Mouse (Mus musculus): Measurements from ENCODE around the gene Fermt3. TPM values are rescaled to one million over a fixed set of nuclear protein-coding genes. Genes with fewer than 3 reads are reported as not detected.

Fermt3 gene
- polyA plus RNA-seq (2012; rRNA removed), result 5.2 and 9.2 TPM in 2 replicates

- TF ChIP-seq POLR2A (IDR thresholded peaks at IDR 0.05; ENCODE audit: low read depth, low read length), result no peak
- no peak for TF ChIP-seq CTCF (conservative IDR thresholded peaks at IDR 0.05; ENCODE audit: insufficient read depth, insufficient read length, low read depth, low read length)
- H3K27me3 ChIP-seq (replicated peaks; ENCODE audit: control insufficient read depth, insufficient read depth, low read length), result no peaks in the 10 kb centered on the region
- H3K4me3 ChIP-seq (ENCODE audit: insufficient read depth, low read depth, low read length), result peak within 1 kb of the TSS; percentile 21; the same call in 1 of the 2 replicates
- WGBS, result 70% methylated on average over 5 of the region's 5 CpGs
- DNase-seq, result peak; percentile 49
- H3K36me3 ChIP-seq (ENCODE audit: control insufficient read depth, insufficient read depth, low read length), result peaks cover 6% of the 10 kb centered on the region
- H3K27ac ChIP-seq (ENCODE audit: insufficient read depth, low read depth, low read length), result no peak within 1 kb of the TSS
- no peaks in the 10 kb centered on the region for H3K4me1 ChIP-seq (ENCODE audit: control insufficient read depth, insufficient read depth, low read length)
Observed at GRCm38 (mm10) chr19:7019191-7019590, at the start of gene Fermt3. TSS of gene Fermt3 (minus strand) at chr19:7019469.

GRCm38 (mm10) chr19:7068136-7068535, 48.9 kb upstream of the Fermt3 start:
- H3K27ac ChIP-seq (ENCODE audit: insufficient read depth, low read depth, low read length), result no peak overlapping the region
- H3K36me3 ChIP-seq (ENCODE audit: control insufficient read depth, insufficient read depth, low read length), result no peaks in the 10 kb centered on the region
- DNase-seq, result peak; percentile 75
- H3K4me3 ChIP-seq (ENCODE audit: insufficient read depth, low read depth, low read length), result no peak overlapping the region
- H3K27me3 ChIP-seq (replicated peaks; ENCODE audit: control insufficient read depth, insufficient read depth, low read length), result no peaks in the 10 kb centered on the region
- TF ChIP-seq CTCF (conservative IDR thresholded peaks at IDR 0.05; ENCODE audit: insufficient read depth, insufficient read length, low read depth, low read length), result peak; percentile 78
- TF ChIP-seq POLR2A (IDR thresholded peaks at IDR 0.05; ENCODE audit: low read depth, low read length), result no peak
- 4% methylated on average over 14 of the region's 14 CpGs for WGBS
- H3K4me1 ChIP-seq (ENCODE audit: control insufficient read depth, insufficient read depth, low read length), result peaks cover 3% of the 10 kb centered on the region; the same call in 1 of the 2 replicates

- Histone ChIP-seq H3K4me3 (ENCODE audit: insufficient read depth, low read depth, low read length) (no peak overlapping the region), H3K27ac (ENCODE audit: insufficient read depth, low read depth, low read length) (no peak overlapping the region), H3K4me1 (ENCODE audit: control insufficient read depth, insufficient read depth, low read length) (peaks cover 3% of the 10 kb centered on the region; the same call in 1 of the 2 replicates), H3K27me3 (replicated peaks; ENCODE audit: control insufficient read depth, insufficient read depth, low read length) (no peaks in the 10 kb centered on the region), H3K36me3 (ENCODE audit: control insufficient read depth, insufficient read depth, low read length) (no peaks in the 10 kb centered on the region)
- TF ChIP-seq POLR2A (IDR thresholded peaks at IDR 0.05; ENCODE audit: low read depth, low read length), result no peak
- TF ChIP-seq CTCF (conservative IDR thresholded peaks at IDR 0.05; ENCODE audit: insufficient read depth, insufficient read length, low read depth, low read length), result no peak
- no peak for DNase-seq
- WGBS, result 62% methylated on average over 20 of the region's 20 CpGs
Observed at GRCm38 (mm10) chr19:7067344-7068050, 48.2 kb upstream of the Fermt3 start.

GRCm38 (mm10) chr19:7066828-7067342, 47.6 kb upstream of the Fermt3 start:
- no peak for DNase-seq
- no peak overlapping the region for H3K4me3 ChIP-seq (ENCODE audit: insufficient read depth, low read depth, low read length)
- H3K27me3 ChIP-seq (replicated peaks; ENCODE audit: control insufficient read depth, insufficient read depth, low read length), result no peaks in the 10 kb centered on the region
- 41% methylated on average over 8 of the region's 8 CpGs for WGBS
- no peak for TF ChIP-seq CTCF (conservative IDR thresholded peaks at IDR 0.05; ENCODE audit: insufficient read depth, insufficient read length, low read depth, low read length)
- TF ChIP-seq POLR2A (IDR thresholded peaks at IDR 0.05; ENCODE audit: low read depth, low read length), result no peak
- no peaks in the 10 kb centered on the region for H3K36me3 ChIP-seq (ENCODE audit: control insufficient read depth, insufficient read depth, low read length)
- no peak overlapping the region for H3K27ac ChIP-seq (ENCODE audit: insufficient read depth, low read depth, low read length)
- H3K4me1 ChIP-seq (ENCODE audit: control insufficient read depth, insufficient read depth, low read length), result peaks cover 3% of the 10 kb centered on the region; the same call in 1 of the 2 replicates

- no peak overlapping the region for H3K27ac ChIP-seq (ENCODE audit: insufficient read depth, low read depth, low read length)
- DNase-seq, result peak; percentile 80
- H3K27me3 ChIP-seq (replicated peaks; ENCODE audit: control insufficient read depth, insufficient read depth, low read length), result no peaks in the 10 kb centered on the region
- 33% methylated on average over 15 of the region's 15 CpGs for WGBS
- TF ChIP-seq POLR2A (IDR thresholded peaks at IDR 0.05; ENCODE audit: low read depth, low read length) (no peak), CTCF (conservative IDR thresholded peaks at IDR 0.05; ENCODE audit: insufficient read depth, insufficient read length, low read depth, low read length) (no peak)
- H3K36me3 ChIP-seq (ENCODE audit: control insufficient read depth, insufficient read depth, low read length), result no peaks in the 10 kb centered on the region
- H3K4me1 ChIP-seq (ENCODE audit: control insufficient read depth, insufficient read depth, low read length), result peaks cover 3% of the 10 kb centered on the region; the same call in 1 of the 2 replicates
- no peak overlapping the region for H3K4me3 ChIP-seq (ENCODE audit: insufficient read depth, low read depth, low read length)
Observed at GRCm38 (mm10) chr19:7066034-7066827, 47.0 kb upstream of the Fermt3 start.

- TF ChIP-seq CTCF (conservative IDR thresholded peaks at IDR 0.05; ENCODE audit: insufficient read depth, insufficient read length, low read depth, low read length) (peak; percentile 99; the same call in 1 of the 2 replicates), POLR2A (IDR thresholded peaks at IDR 0.05; ENCODE audit: low read depth, low read length) (no peak)
- peak; percentile 85 for DNase-seq
- WGBS, result 3% methylated on average over 3 of the region's 3 CpGs
Observed at GRCm38 (mm10) chr19:7064571-7064970, 45.3 kb upstream of the Fermt3 start.

More at GRCm38 (mm10) chr19:7064571-7064970, 45.3 kb upstream of the Fermt3 start:
- Histone ChIP-seq H3K36me3 (ENCODE audit: control insufficient read depth, insufficient read depth, low read length) (no peaks in the 10 kb centered on the region), H3K27ac (ENCODE audit: insufficient read depth, low read depth, low read length) (no peak overlapping the region), H3K4me3 (ENCODE audit: insufficient read depth, low read depth, low read length) (no peak overlapping the region), H3K4me1 (ENCODE audit: control insufficient read depth, insufficient read depth, low read length) (peaks cover 3% of the 10 kb centered on the region; the same call in 1 of the 2 replicates), H3K27me3 (replicated peaks; ENCODE audit: control insufficient read depth, insufficient read depth, low read length) (no peaks in the 10 kb centered on the region)
